Mouse (Mus musculus) hindbrain, embryonic 16.5 days (tissue): ENCODE measurements at regions not wholly inside any gene's neighbourhood (a gene's known extent, or its start where the extent isn't known, plus 50 kb on each side); places are given as distances from the start of the nearest gene placed in this dataset.

Experiments
- ATAC-seq: fragments of 200-750 bp; cut with Nextera tagmentation; 2 replicates; pipeline ENCODE4 v1.8.0; 2017; ENCODE audit warnings: moderate TSS enrichment, moderate library complexity
- H3K27ac ChIP-seq: fragments of 300-500 bp; sonication (generic); 2 replicates; pipeline ENCODE4 v1.5.1; 2014; ENCODE audit warnings: low read depth, mild to moderate bottlenecking, control low read depth, low read length, moderate library complexity
- H3K27me3 ChIP-seq: fragments of 300-500 bp; sonication (generic); replicated peaks from 2 replicates; pipeline ENCODE4 v1.6.1; 2014; ENCODE audit warnings: low read length; ENCODE audit not compliant: control insufficient read depth, insufficient read depth
- H3K36me3 ChIP-seq: fragments of 300-500 bp; sonication (generic); 2 replicates; pipeline ENCODE4 v1.6.1; 2014; ENCODE audit warnings: mild to moderate bottlenecking, low read length, moderate library complexity, mixed read lengths; ENCODE audit not compliant: control insufficient read depth, insufficient read depth
- H3K4me1 ChIP-seq: fragments of 300-500 bp; sonication (generic); 2 replicates; pipeline ENCODE4 v1.6.1; 2014; ENCODE audit warnings: low read depth, low read length; ENCODE audit not compliant: control insufficient read depth, insufficient read depth
- H3K4me2 ChIP-seq: fragments of 300-500 bp; sonication (generic); 2 replicates; pipeline ENCODE4 v1.6.1; 2014; ENCODE audit warnings: mild to moderate bottlenecking, low read length, control low read depth, moderate library complexity
- H3K4me3 ChIP-seq: fragments of 300-500 bp; sonication (generic); 2 replicates; pipeline ENCODE4 v1.5.1; 2014; ENCODE audit warnings: mild to moderate bottlenecking, low read length, control low read depth, moderate library complexity
- H3K9ac ChIP-seq: fragments of 300-500 bp; sonication (generic); 2 replicates; pipeline ENCODE4 v1.6.1; 2014; ENCODE audit warnings: low read depth, mild to moderate bottlenecking, control low read depth, low read length, moderate library complexity
- H3K9me3 ChIP-seq: fragments of 300-500 bp; sonication (generic); 2 replicates; pipeline ENCODE4 v1.6.1; 2014; ENCODE audit warnings: mild to moderate bottlenecking, low read length, moderate library complexity; ENCODE audit not compliant: control insufficient read depth
- WGBS: fragments of 180-500 bp; shearing (Covaris S2); extraction: QIAGEN DNeasy Blood & Tissue Kit; methylation state at CpG from one replicate; pipeline ENCODE4 v1.1.7; 2014; 5-methylcytosine and 5-hydroxymethylcytosine counted together

GRCm38 (mm10) chr3:135971611-135972010 lies 146.5 kb downstream of the Slc39a8 start:
- Histone ChIP-seq H3K4me3 (no peak overlapping the region), H3K27ac (no peak overlapping the region), H3K36me3 (no peaks in the 10 kb centered on the region), H3K9ac (no peak overlapping the region), H3K4me1 (no peaks in the 10 kb centered on the region), H3K4me2 (no peak overlapping the region), H3K9me3 (no peaks in the 10 kb centered on the region), H3K27me3 (no peaks in the 10 kb centered on the region)
- peak; percentile 63; the same call in 1 of the 2 replicates for ATAC-seq
- WGBS, result 49% methylated on average over 4 of the region's 4 CpGs

- WGBS, result 73% methylated on average over 4 of the region's 4 CpGs
- no peak overlapping the region for H3K4me3 ChIP-seq
- no peak for ATAC-seq
- no peak overlapping the region for H3K9ac ChIP-seq
- H3K27ac ChIP-seq, result no peak overlapping the region
- no peaks in the 10 kb centered on the region for H3K9me3 ChIP-seq
- no peaks in the 10 kb centered on the region for H3K27me3 ChIP-seq
- no peak overlapping the region for H3K4me2 ChIP-seq
- H3K36me3 ChIP-seq, result no peaks in the 10 kb centered on the region
- H3K4me1 ChIP-seq, result no peaks in the 10 kb centered on the region
Measured at GRCm38 (mm10) chr3:135972413-135972812, 147.3 kb downstream of the Slc39a8 start.

DNA sequence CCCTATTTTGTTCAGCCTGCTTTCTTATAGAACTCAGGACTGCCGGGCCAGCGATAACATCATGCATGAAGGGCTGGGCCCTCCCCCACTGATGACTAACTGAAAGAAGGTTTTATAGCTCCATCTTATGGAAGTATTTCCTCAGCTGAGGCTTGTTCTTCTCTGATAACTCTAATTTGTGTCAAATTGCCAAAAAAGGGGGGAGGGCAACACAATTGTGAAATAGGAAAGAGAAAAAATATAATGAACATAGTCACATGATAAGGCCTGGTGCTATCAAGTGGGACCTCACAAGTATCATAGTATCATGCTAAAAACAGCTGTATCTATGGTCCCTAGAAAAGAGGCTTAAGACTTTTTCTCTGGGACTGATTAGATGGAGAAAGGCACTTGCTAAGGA lies 148.2 kb downstream of the Slc39a8 start:
- WGBS, result 71% methylated on average over 2 of the region's 2 CpGs
- H3K9ac ChIP-seq, result no peak overlapping the region
- ATAC-seq, result no peak
- H3K27ac ChIP-seq, result no peak overlapping the region
- no peaks in the 10 kb centered on the region for H3K4me1 ChIP-seq
- no peak overlapping the region for H3K4me2 ChIP-seq
- H3K27me3 ChIP-seq, result no peaks in the 10 kb centered on the region
- H3K36me3 ChIP-seq, result no peaks in the 10 kb centered on the region
- no peak overlapping the region for H3K4me3 ChIP-seq
- no peaks in the 10 kb centered on the region for H3K9me3 ChIP-seq

- Histone ChIP-seq H3K9ac (no peak overlapping the region), H3K27ac (no peak overlapping the region), H3K36me3 (no peaks in the 10 kb centered on the region), H3K4me1 (no peaks in the 10 kb centered on the region), H3K9me3 (no peaks in the 10 kb centered on the region), H3K4me3 (no peak overlapping the region), H3K4me2 (no peak overlapping the region), H3K27me3 (no peaks in the 10 kb centered on the region)
- no peak for ATAC-seq
- WGBS, result 87% methylated on average over 3 of the region's 3 CpGs
Measured at GRCm38 (mm10) chr3:135973842-135974241, 148.8 kb downstream of the Slc39a8 start.

- 89% methylated on average over 5 of the region's 5 CpGs for WGBS
- Histone ChIP-seq H3K36me3 (no peaks in the 10 kb centered on the region), H3K4me2 (no peak overlapping the region), H3K27me3 (no peaks in the 10 kb centered on the region), H3K27ac (no peak overlapping the region), H3K4me3 (no peak overlapping the region), H3K4me1 (no peaks in the 10 kb centered on the region), H3K9ac (no peak overlapping the region), H3K9me3 (no peaks in the 10 kb centered on the region)
- ATAC-seq, result no peak
Measured at GRCm38 (mm10) chr3:135974769-135975168, 149.7 kb downstream of the Slc39a8 start.

- 92% methylated on average over 3 of the region's 3 CpGs for WGBS
- no peak overlapping the region for H3K27ac ChIP-seq
- no peaks in the 10 kb centered on the region for H3K4me1 ChIP-seq
- ATAC-seq, result no peak
- H3K27me3 ChIP-seq, result no peaks in the 10 kb centered on the region
- no peak overlapping the region for H3K9ac ChIP-seq
- H3K36me3 ChIP-seq, result no peaks in the 10 kb centered on the region
- H3K4me2 ChIP-seq, result no peak overlapping the region
- H3K4me3 ChIP-seq, result no peak overlapping the region
- no peaks in the 10 kb centered on the region for H3K9me3 ChIP-seq
Measured at GRCm38 (mm10) chr3:135987171-135987570, 162.1 kb downstream of the Slc39a8 start.

DNA sequence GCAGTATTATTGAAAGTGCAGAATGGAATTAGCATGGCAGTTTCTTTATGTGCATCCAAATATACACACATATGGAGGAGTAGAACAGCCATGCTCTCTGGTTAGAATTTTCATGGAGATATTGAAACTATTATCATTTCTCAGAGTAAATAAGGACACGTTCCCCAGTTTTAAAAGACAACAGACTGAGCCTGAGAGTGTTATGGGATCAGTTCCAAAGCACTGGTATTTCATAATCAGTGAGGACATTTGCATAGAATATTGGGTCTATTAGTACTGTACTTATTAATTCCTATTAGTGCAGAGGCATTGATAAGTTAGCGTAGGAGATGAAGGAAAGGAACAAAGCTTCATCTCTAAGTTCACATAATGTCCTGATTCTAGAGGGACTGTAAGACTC lies 164.2 kb downstream of the Slc39a8 start:
- no peaks in the 10 kb centered on the region for H3K36me3 ChIP-seq
- no peaks in the 10 kb centered on the region for H3K4me1 ChIP-seq
- no peak overlapping the region for H3K4me2 ChIP-seq
- 79% methylated on average over 2 of the region's 2 CpGs for WGBS
- ATAC-seq, result no peak
- no peak overlapping the region for H3K27ac ChIP-seq
- no peak overlapping the region for H3K9ac ChIP-seq
- H3K9me3 ChIP-seq, result no peaks in the 10 kb centered on the region
- no peaks in the 10 kb centered on the region for H3K27me3 ChIP-seq
- H3K4me3 ChIP-seq, result no peak overlapping the region

- Histone ChIP-seq H3K4me3 (no peak overlapping the region), H3K4me2 (no peak overlapping the region)
- WGBS, result 60% methylated on average over 3 of the region's 3 CpGs
Measured at GRCm38 (mm10) chr3:135990338-135990737, 165.3 kb downstream of the Slc39a8 start.

DNA sequence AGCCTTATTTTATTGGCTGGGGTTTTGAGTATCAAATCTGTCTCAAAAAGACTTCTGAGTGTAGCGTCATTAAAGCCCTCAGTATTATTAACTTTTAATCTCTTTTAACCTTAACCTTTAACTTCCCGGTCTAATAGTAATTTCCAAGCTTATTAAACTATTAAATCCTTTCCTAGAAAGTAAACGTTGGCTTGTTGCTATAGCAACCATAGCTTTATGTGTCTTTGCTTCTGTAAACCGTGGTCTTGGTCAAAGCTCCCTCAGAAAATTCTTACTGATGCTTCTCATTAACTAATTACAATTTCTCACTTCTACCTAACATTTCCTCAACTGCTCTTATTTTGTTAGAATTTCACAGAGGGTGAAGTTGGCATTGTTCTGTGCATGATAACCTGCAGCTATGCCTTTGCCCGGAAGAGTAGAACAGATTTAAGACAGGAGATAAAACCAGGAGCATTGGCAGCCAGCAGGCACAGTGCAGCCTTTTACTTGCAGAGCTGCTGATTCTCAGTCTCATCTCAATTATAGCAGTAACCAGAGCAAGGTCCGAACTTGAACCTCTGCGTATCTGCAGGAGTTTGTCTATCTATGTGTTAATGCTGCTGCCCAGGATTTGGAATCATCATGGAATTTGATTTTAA lies 165.9 kb downstream of the Slc39a8 start:
- 51% methylated on average over 7 of the region's 7 CpGs for WGBS
- Histone ChIP-seq H3K4me1 (no peaks in the 10 kb centered on the region), H3K9me3 (no peaks in the 10 kb centered on the region), H3K27me3 (no peaks in the 10 kb centered on the region), H3K4me2 (no peak overlapping the region), H3K27ac (no peak overlapping the region), H3K4me3 (no peak overlapping the region), H3K9ac (no peak overlapping the region), H3K36me3 (no peaks in the 10 kb centered on the region)
- no peak for ATAC-seq

More at GRCm38 (mm10) chr3:135990338-135990737, 165.3 kb downstream of the Slc39a8 start:
- no peaks in the 10 kb centered on the region for H3K9me3 ChIP-seq
- no peak overlapping the region for H3K27ac ChIP-seq
- no peaks in the 10 kb centered on the region for H3K36me3 ChIP-seq
- no peaks in the 10 kb centered on the region for H3K4me1 ChIP-seq
- no peak overlapping the region for H3K9ac ChIP-seq
- ATAC-seq, result 0 out of 2 replicates have a peak, but pooled peaks have one; percentile 14
- no peaks in the 10 kb centered on the region for H3K27me3 ChIP-seq
